Mouse (Mus musculus) E14TG2a.4 (cell line): ENCODE data around the gene Syce2.

Experiments used
- H3K27me3 ChIP-seq: 2 replicates; pipeline ENCODE4 v1.6.1; 2014; ENCODE audit warnings: low read length, control low read depth; ENCODE audit not compliant: insufficient read depth
- H3K36me3 ChIP-seq: 2 replicates; pipeline ENCODE4 v1.6.1; 2014; ENCODE audit warnings: low read length, control low read depth; ENCODE audit not compliant: insufficient read depth
- H3K4me1 ChIP-seq: replicated peaks from 2 replicates; pipeline ENCODE4 v1.6.1; 2014; ENCODE audit warnings: low read depth, low read length, control low read depth
- H3K4me3 ChIP-seq: replicated peaks from 2 replicates; pipeline ENCODE4 v1.5.1; 2014; ENCODE audit warnings: mild to moderate bottlenecking, low read length
- H3K9me3 ChIP-seq: 2 replicates; pipeline ENCODE4 v1.6.1; 2014; ENCODE audit warnings: low read length, control low read depth
- CTCF ChIP-seq: conservative IDR thresholded peaks from 2 replicates; pipeline ENCODE4 v1.5.1; 2014; ENCODE audit warnings: low read length
- NANOG ChIP-seq: IDR thresholded peaks from 2 replicates; pipeline ENCODE4 v1.6.1; 2014; ENCODE audit warnings: borderline replicate concordance, low read length, mixed read lengths
- POU5F1 ChIP-seq: IDR thresholded peaks from 2 replicates; pipeline ENCODE4 v1.6.1; 2014; ENCODE audit warnings: low read length, borderline replicate concordance

Syce2 gene

DNA sequence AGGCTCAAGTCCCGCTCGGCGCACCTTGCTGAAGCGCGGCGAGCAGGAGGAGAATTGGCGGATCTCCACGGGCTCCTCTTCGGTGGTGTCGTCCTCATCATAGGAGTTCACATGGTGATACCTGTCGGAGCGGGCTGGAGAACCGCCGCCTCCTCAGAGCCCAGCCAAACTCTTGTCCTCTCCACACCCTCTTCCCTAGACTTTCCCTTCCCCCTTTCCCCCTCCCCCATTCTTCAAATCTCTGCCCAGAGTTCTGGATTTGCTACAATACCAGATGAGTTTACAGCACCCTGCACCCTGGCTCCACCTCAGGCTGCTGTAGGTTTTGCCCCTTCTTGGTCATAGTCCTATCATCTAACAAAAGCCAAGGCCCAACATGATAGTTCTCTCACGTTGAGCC lies 46.7 kb downstream of the Syce2 start:
- Histone ChIP-seq H3K27me3 (no peaks in the 10 kb centered on the region), H3K36me3 (peaks cover 76% of the 10 kb centered on the region), H3K9me3 (no peaks in the 10 kb centered on the region), H3K4me3 (peak overlapping the region; percentile 68; the same call in 1 of the 2 replicates), H3K4me1 (peaks cover 81% of the 10 kb centered on the region)
- TF ChIP-seq CTCF: no peak
- TF ChIP-seq NANOG: no peak
- TF ChIP-seq POU5F1: no peak

DNA sequence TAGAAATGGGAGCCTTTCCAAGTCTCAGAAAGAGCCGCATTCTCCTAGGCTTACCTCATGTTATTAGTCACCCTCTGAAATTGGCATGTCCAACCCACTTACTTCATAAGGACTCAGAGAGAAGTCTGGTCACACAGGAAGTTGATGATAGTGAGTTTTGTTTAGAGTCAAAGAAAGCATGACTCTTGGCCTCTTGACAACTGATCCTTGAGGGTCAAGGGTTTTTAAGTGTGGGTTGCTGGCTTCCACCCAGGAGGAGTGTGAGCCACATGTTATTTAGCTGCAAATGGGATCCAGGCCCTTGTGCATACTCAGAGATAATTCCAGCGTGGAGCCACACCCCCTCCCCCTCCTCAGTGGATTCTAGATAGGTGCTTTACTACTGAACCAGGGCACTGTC lies 49.7 kb downstream of the Syce2 start:
- Histone ChIP-seq H3K9me3 (no peaks in the 10 kb centered on the region), H3K4me3 (no peak overlapping the region), H3K4me1 (peaks cover 70% of the 10 kb centered on the region), H3K27me3 (no peaks in the 10 kb centered on the region), H3K36me3 (peaks cover 56% of the 10 kb centered on the region)
- TF ChIP-seq NANOG (no peak), POU5F1 (no peak), CTCF (no peak)

DNA sequence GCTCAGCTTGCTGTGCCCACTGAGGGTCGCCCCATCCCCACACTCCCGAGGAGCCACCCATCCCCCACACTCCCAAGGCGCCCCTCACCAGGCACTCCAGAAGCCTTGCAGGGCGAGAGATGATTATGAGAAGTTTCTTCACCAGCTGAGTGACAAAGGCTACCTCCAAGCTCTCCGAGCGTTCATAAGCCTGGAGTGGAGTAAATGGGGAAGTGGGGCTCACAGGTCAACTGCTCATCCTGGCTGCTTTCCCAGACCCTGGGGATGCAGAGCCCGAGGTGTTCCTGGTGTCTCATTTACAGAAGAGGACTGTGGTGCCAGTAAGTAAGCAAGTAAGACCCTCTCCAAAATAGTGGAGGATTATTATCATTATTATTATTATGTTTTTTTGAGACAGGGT lies 53.6 kb downstream of the Syce2 start:
- H3K4me3 ChIP-seq: no peak overlapping the region
- peaks cover 43% of the 10 kb centered on the region for H3K4me1 ChIP-seq
- no peaks in the 10 kb centered on the region for H3K9me3 ChIP-seq
- no peak for TF ChIP-seq NANOG
- no peak for TF ChIP-seq POU5F1
- TF ChIP-seq CTCF: no peak
- peaks cover 22% of the 10 kb centered on the region for H3K36me3 ChIP-seq
- H3K27me3 ChIP-seq: peaks cover 32% of the 10 kb centered on the region

DNA sequence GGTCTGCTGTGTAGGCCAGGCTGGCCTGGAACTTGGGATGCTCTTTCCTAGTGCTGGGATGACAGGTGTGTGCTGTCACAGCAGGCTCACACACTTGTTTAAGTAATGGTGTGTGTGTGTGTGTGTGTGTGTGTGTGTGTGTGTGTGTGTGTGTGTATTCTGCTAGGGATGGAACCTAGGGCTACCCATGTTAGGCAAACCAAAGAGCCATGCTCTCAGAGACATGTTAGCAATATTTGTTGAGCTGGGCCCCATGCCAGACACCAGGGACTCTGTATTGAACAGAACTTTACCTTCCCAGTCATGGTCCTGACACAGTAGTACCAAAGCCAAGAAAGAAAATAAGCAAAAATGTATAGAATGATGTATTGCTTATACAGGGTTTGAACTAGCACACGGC lies 55.6 kb downstream of the Syce2 start:
- Histone ChIP-seq H3K27me3 (peaks cover 49% of the 10 kb centered on the region), H3K36me3 (peaks cover 3% of the 10 kb centered on the region), H3K9me3 (no peaks in the 10 kb centered on the region), H3K4me1 (peaks cover 28% of the 10 kb centered on the region), H3K4me3 (no peak overlapping the region)
- TF ChIP-seq NANOG: no peak
- no peak for TF ChIP-seq CTCF
- no peak for TF ChIP-seq POU5F1

DNA sequence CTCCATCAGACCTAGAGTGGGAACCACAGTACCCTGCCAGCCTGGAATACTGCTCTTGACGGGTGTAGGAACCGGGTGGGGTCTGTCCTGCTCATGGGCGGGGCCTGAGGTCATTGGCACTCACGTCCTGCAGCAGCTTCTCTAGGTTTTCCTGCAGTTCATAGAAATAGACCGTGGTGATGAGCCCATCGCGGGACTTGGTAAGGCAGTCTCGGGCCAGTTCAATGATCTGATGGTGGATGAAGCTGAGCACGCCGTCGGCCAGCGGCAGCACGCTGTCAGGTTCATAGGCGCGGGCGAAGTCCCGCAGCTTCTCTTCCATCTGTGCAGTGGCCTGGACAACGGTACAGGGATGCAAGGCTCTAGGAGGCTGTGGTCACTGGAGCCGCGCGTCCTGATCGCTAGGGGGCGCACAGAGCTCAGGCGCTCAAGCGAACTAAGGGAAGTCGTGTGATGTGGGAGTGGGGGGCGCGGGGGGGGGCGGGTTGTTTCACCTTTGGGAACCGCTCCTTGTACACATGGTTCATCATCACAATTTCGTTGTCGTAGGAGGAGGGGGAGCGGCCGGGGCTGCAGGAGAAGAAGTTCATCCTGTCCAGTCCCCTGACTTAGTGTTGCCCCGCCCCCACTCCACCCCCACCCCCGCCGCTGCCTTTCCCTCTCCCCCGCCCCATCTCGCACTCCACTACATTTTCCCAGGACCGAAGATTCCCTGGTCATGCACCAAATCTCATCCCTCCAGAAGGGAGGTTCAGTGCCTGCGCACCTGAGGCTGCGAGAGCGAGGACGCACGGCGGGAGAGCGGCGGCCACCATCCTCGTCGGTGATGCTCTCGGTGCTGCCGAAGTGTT lies 56.8 kb downstream of the Syce2 start:
- no peaks in the 10 kb centered on the region for H3K9me3 ChIP-seq
- H3K36me3 ChIP-seq: no peaks in the 10 kb centered on the region
- H3K4me1 ChIP-seq: peaks cover 24% of the 10 kb centered on the region
- peak; percentile 61 for TF ChIP-seq CTCF
- TF ChIP-seq NANOG: no peak
- H3K27me3 ChIP-seq: peaks cover 51% of the 10 kb centered on the region
- peak overlapping the region; percentile 73 for H3K4me3 ChIP-seq

DNA sequence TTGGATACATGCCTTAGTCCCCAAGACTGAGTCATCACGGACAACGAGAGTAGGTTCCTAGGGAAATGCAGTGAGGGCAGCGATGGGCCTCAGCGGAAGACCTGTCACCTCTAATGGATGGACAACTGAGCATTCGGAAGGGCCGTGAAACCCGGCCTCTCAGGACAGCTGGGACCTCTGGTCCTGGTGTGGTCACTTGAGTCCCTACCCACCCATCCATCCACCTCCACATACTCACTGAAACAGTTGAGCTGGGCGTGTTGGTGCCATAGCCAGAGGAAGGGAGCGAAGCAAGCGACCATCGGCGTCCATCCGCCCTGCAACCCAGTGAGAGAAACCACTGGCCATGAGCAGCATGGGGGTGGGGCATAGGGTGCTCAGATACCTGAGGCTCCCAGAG lies 58.7 kb downstream of the Syce2 start:
- H3K27me3 ChIP-seq: peaks cover 65% of the 10 kb centered on the region
- TF ChIP-seq CTCF (no peak), POU5F1 (no peak), NANOG (no peak)
- H3K4me1 ChIP-seq: peaks cover 28% of the 10 kb centered on the region

DNA sequence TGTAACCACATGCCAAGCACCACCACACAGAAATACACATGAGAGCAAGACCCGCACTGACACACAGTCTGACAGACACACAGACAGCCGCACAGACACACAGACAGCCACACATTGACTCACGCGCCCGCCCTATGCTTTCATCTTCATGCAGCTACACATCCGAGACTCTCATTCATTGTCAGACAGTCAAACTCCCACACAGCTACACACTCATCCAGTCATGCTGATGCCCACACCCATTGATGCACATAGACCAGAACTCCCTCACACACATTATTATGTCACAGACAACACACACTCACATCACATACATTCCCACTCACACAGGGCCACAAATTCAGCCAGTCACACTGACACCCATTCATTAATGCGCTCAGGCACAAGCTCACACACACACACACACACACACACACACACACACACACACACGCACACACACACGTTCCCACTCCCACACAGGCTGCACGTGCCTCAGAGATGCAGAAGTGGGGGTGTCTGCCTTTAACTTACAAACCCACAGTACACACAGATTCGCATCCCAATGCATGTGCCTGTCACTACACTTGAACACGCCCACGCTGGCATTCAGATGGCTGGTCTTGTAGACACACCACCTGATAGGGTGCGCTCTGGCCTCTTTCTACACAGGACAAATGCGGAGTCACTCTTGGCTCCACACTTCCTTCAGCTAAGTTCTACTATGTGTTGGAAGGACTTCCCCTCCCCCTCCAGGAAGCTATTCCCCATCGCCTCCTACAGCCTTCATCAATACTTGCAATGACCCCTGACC lies 62.1 kb downstream of the Syce2 start:
- no peaks in the 10 kb centered on the region for H3K36me3 ChIP-seq
- H3K4me3 ChIP-seq: 0 out of 2 replicates have a peak overlapping the region, but pooled peaks have one; percentile 50
- H3K4me1 ChIP-seq: peaks cover 37% of the 10 kb centered on the region
- no peaks in the 10 kb centered on the region for H3K9me3 ChIP-seq
- TF ChIP-seq POU5F1: no peak
- TF ChIP-seq NANOG: no peak
- no peak for TF ChIP-seq CTCF
- H3K27me3 ChIP-seq: peaks cover 74% of the 10 kb centered on the region

More for the DNA sequence above, 58.7 kb downstream of the Syce2 start:
- no peak overlapping the region for H3K4me3 ChIP-seq
- no peaks in the 10 kb centered on the region for H3K9me3 ChIP-seq
- no peaks in the 10 kb centered on the region for H3K36me3 ChIP-seq

DNA sequence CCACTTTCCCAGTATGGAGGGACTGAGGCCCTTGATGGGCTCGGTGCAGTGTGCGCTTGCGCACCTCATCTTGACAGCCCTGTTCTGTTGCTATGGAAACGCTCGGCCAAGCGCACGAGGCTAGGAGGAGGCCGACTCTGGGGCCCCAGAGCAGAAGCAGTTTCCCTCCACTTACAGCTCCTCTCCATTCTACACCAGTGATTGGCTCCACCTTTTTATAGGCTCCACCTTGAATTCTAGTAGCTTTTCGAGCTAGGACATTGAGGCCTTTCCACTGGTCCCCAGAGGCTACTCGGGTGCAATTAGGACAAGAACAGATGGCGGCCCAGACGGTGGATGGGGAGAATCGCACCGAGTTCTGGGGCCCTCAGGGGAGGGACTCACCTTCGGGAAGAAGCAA lies 62.9 kb downstream of the Syce2 start:
- Histone ChIP-seq H3K4me3 (peak overlapping the region; percentile 50), H3K9me3 (no peaks in the 10 kb centered on the region), H3K27me3 (peaks cover 65% of the 10 kb centered on the region), H3K36me3 (no peaks in the 10 kb centered on the region), H3K4me1 (peaks cover 30% of the 10 kb centered on the region)
- TF ChIP-seq NANOG (no peak), CTCF (no peak), POU5F1 (no peak)

DNA sequence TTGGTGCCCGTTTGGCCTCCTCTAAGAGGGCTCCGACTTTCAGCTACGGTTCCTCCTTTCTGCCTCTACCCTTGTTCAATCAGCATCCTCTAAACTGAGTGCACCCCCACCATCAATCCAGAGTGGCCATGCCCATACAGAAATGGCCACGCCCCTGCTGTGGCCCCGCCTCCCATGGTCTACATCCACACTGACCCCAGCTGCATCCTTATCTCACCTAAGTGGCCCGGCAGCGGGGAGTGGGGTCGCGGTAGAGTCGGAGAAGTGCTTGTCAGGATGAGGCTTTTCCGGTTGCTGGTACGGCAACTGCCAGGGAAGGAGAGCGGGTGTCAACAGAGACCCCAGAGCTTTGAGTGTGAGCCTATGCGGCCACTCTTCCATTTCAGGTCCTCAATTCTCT lies 63.6 kb downstream of the Syce2 start:
- Histone ChIP-seq H3K9me3 (no peaks in the 10 kb centered on the region), H3K4me3 (peak overlapping the region; percentile 50), H3K27me3 (peaks cover 61% of the 10 kb centered on the region), H3K4me1 (peaks cover 30% of the 10 kb centered on the region), H3K36me3 (no peaks in the 10 kb centered on the region)
- TF ChIP-seq POU5F1 (no peak), CTCF (no peak), NANOG (no peak)
